Mouse (Mus musculus): ENCODE data around the gene Fcrl6.

- TF ChIP-seq CTCF (IDR thresholded peaks at IDR 0.05; ENCODE audit: borderline replicate concordance, insufficient read depth, low read depth, low read length) (no peak), POLR2A (IDR thresholded peaks at IDR 0.05; ENCODE audit: borderline replicate concordance, insufficient read depth, low read length) (no peak)
Measured at GRCm38 (mm10) chr1:172626306-172626705, 24.0 kb upstream of the Fcrl6 start.

All from cerebellum, adult 2 months (tissue).